Mouse (Mus musculus): ENCODE data around the gene Rapgef4. TPM values are rescaled to one million over a fixed set of nuclear protein-coding genes. Genes with fewer than 3 reads are reported as not detected.

The Rapgef4 gene
- total and polyA plus RNA-seq, 3 experiments: 0.33 TPM; not detected in 2

DNA sequence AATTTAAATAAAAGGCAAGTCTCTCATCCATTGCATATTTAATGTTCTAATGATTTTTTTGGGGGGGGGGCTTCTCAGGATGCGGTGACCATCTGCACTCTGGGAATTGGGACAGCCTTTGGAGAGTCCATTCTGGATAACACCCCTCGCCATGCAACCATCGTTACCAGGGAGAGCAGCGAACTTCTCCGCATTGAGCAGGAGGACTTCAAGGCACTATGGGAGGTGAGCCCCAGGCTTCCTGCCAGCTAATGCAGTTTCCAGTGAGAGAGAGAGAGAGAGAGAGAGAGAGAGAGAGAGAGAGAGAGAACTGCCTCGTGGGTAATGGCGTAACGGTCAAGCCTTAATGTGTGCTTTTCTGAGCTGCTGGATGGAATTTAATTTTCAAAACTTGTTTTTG lies 64.0 kb downstream of the Rapgef4 start:
- no peaks in the 10 kb centered on the region for H3K4me1 ChIP-seq (ENCODE audit: insufficient read depth, low read depth, low read length)
- no peak for ATAC-seq (ENCODE audit: extremely low read depth, insufficient number of reproducible peaks, low FRiP score, poor library complexity, severe bottlenecking)
- no peaks in the 10 kb centered on the region for H3K9me3 ChIP-seq (replicated peaks)
- no peaks in the 10 kb centered on the region for H3K36me3 ChIP-seq (replicated peaks)
- TF ChIP-seq GATA1 (IDR thresholded peaks at IDR 0.05; ENCODE audit: borderline replicate concordance, low read length) (no peak), POLR2AphosphoS5 (IDR thresholded peaks at IDR 0.05; ENCODE audit: insufficient replicate concordance, low read depth, low read length) (no peak), GATA2 (IDR thresholded peaks at IDR 0.05; ENCODE audit: borderline replicate concordance, low read depth, low read length) (no peak), TAL1 (conservative IDR thresholded peaks at IDR 0.05; ENCODE audit: low read depth, low read length) (no peak), CTCF (IDR thresholded peaks at IDR 0.05; ENCODE audit: low read depth, low read length) (no peak)
- no peaks in the 10 kb centered on the region for H3K27me3 ChIP-seq (ENCODE audit: insufficient read depth, low read length)
- no peak overlapping the region for H3K4me3 ChIP-seq (ENCODE audit: low read depth, low read length)
- DNase-seq (ENCODE audit: low spot score): no peak

DNA sequence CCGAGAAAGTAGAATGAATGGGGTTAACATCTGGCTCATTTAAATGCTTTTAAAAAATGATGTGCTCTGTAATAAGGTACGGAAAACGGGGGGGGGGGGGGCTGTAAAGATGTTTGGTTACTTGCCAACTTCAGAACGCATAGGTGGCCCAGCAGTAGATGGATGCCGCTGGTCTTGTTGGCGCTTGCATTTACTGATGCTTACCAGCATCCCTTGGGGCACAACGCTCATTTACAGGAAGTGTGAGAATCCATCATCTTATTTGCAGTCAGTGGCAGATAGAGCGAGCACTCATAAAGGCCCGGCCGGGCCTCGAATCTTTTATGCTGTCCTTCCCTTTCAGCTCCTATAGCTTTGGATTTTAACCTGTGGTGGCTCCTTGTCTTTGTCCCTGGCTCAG lies 64.6 kb downstream of the Rapgef4 start:
- no peaks in the 10 kb centered on the region for H3K36me3 ChIP-seq (replicated peaks)
- TF ChIP-seq CTCF (IDR thresholded peaks at IDR 0.05; ENCODE audit: low read depth, low read length) (no peak), GATA1 (IDR thresholded peaks at IDR 0.05; ENCODE audit: borderline replicate concordance, low read length) (no peak)
- no peak overlapping the region for H3K4me3 ChIP-seq (ENCODE audit: low read depth, low read length)
- H3K4me1 ChIP-seq (ENCODE audit: insufficient read depth, low read depth, low read length): no peaks in the 10 kb centered on the region
- DNase-seq (ENCODE audit: low spot score): no peak
- no peak for ATAC-seq (ENCODE audit: extremely low read depth, insufficient number of reproducible peaks, low FRiP score, poor library complexity, severe bottlenecking)
- H3K9me3 ChIP-seq (replicated peaks): no peaks in the 10 kb centered on the region
- H3K27me3 ChIP-seq (ENCODE audit: insufficient read depth, low read length): no peaks in the 10 kb centered on the region

DNA sequence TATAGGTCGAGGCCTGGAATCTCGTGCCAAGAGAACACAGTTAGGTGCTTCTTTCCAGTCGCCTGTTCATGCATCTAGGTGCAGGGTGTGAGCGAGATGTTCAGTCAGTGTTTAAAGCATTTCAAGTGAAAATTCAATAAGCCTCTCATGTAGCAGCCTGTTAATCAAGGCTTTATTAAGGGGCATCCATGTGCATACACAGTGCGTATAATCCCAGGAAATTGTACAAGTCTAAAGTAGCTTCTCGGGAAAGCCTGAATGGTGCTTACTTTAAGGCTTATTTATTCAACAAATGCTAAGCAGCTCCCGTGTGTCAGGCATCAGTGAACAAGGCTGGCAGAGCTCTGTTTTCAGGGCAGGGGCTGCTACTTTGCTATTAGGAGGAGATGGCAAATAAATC lies 69.4 kb downstream of the Rapgef4 start:
- ATAC-seq (ENCODE audit: extremely low read depth, insufficient number of reproducible peaks, low FRiP score, poor library complexity, severe bottlenecking) (no peak), DNase-seq (ENCODE audit: low spot score) (no peak)
- Histone ChIP-seq H3K9me3 (replicated peaks) (no peaks in the 10 kb centered on the region), H3K27me3 (ENCODE audit: insufficient read depth, low read length) (peaks cover 4% of the 10 kb centered on the region; the same call in 1 of the 2 replicates), H3K4me1 (ENCODE audit: insufficient read depth, low read depth, low read length) (no peaks in the 10 kb centered on the region), H3K36me3 (replicated peaks) (no peaks in the 10 kb centered on the region), H3K4me3 (ENCODE audit: low read depth, low read length) (no peak overlapping the region)
- no peak for TF ChIP-seq CTCF (IDR thresholded peaks at IDR 0.05; ENCODE audit: low read depth, low read length)

DNA sequence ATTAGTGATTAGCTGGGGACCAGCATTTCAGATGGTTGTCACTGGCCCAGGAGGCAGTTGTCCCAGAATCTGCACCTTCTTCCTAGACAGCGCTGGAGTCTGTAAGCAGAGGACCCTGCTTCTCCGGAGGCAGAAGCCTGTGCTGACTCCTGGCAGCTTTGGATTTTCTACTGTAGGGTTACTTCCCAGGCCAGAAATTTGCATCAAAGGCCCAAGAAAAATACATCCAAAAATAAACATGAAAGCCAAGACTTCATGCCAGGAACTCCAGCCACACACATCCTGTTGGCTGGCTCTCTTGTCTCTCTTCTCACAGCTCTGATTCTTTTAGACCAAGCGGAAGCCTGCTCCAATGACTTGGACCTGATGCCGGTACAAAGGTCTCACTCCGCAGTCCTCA lies 73.2 kb downstream of the Rapgef4 start:
- Histone ChIP-seq H3K4me1 (ENCODE audit: insufficient read depth, low read depth, low read length) (no peaks in the 10 kb centered on the region), H3K9me3 (replicated peaks) (no peaks in the 10 kb centered on the region), H3K36me3 (replicated peaks) (no peaks in the 10 kb centered on the region), H3K27me3 (ENCODE audit: insufficient read depth, low read length) (peaks cover 4% of the 10 kb centered on the region), H3K4me3 (ENCODE audit: low read depth, low read length) (no peak overlapping the region)
- ATAC-seq (ENCODE audit: extremely low read depth, insufficient number of reproducible peaks, low FRiP score, poor library complexity, severe bottlenecking): no peak
- no peak for TF ChIP-seq CTCF (IDR thresholded peaks at IDR 0.05; ENCODE audit: low read depth, low read length)
- no peak for TF ChIP-seq GATA2 (IDR thresholded peaks at IDR 0.05; ENCODE audit: borderline replicate concordance, low read depth, low read length)
- no peak for TF ChIP-seq POLR2AphosphoS5 (IDR thresholded peaks at IDR 0.05; ENCODE audit: insufficient replicate concordance, low read depth, low read length)
- TF ChIP-seq GATA1 (IDR thresholded peaks at IDR 0.05; ENCODE audit: borderline replicate concordance, low read length): no peak
- TF ChIP-seq TAL1 (conservative IDR thresholded peaks at IDR 0.05; ENCODE audit: low read depth, low read length): no peak
- DNase-seq (ENCODE audit: low spot score): no peak

DNA sequence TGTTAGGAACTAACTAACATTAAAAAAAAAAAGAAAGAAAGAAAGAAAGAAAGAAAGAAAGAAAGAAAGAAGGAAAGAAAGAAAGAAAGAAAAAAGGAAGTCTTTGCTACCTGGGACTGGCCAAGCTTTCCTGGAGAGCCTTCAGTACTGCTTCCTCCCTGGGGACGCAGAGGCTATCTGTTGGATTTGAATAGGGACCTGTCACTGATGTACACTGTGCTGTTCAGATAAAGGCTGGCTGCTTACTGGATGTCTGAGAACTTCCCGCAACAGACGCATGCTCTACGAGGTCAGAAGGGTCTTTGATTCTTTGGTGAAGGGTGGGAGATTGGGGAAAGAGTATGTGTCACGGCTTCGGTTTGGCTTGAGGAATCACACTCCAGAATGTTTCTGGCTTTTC lies 73.7 kb downstream of the Rapgef4 start:
- no peak overlapping the region for H3K4me3 ChIP-seq (ENCODE audit: low read depth, low read length)
- H3K4me1 ChIP-seq (ENCODE audit: insufficient read depth, low read depth, low read length): no peaks in the 10 kb centered on the region
- TF ChIP-seq GATA1 (IDR thresholded peaks at IDR 0.05; ENCODE audit: borderline replicate concordance, low read length) (no peak), CTCF (IDR thresholded peaks at IDR 0.05; ENCODE audit: low read depth, low read length) (no peak), TAL1 (conservative IDR thresholded peaks at IDR 0.05; ENCODE audit: low read depth, low read length) (no peak), POLR2AphosphoS5 (IDR thresholded peaks at IDR 0.05; ENCODE audit: insufficient replicate concordance, low read depth, low read length) (no peak)
- no peaks in the 10 kb centered on the region for H3K36me3 ChIP-seq (replicated peaks)
- DNase-seq (ENCODE audit: low spot score) (no peak), ATAC-seq (ENCODE audit: extremely low read depth, insufficient number of reproducible peaks, low FRiP score, poor library complexity, severe bottlenecking) (no peak)
- H3K27me3 ChIP-seq (ENCODE audit: insufficient read depth, low read length): peaks cover 4% of the 10 kb centered on the region
- H3K9me3 ChIP-seq (replicated peaks): no peaks in the 10 kb centered on the region

DNA sequence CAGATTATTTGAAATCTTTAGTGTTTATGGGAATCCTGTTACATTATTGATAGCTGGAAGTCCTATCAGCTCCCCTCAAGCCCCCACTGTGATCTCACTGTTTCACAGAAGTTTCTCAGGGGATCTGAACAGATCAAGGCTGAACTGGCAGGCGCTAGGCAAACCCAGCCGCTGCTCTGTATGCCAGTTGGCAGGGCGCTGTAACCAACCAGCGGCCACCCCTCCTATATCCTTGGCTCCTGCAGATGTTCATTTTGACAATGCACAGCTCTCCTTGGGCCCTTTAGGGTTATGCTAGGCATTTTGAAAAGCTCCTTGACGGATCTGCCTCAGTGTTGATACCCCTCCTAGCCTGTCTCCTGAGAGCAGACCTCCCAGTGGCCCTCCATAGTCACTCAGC lies 74.4 kb downstream of the Rapgef4 start:
- Histone ChIP-seq H3K4me1 (ENCODE audit: insufficient read depth, low read depth, low read length) (no peaks in the 10 kb centered on the region), H3K4me3 (ENCODE audit: low read depth, low read length) (no peak overlapping the region), H3K27me3 (ENCODE audit: insufficient read depth, low read length) (peaks cover 4% of the 10 kb centered on the region), H3K9me3 (replicated peaks) (no peaks in the 10 kb centered on the region), H3K36me3 (replicated peaks) (no peaks in the 10 kb centered on the region)
- ATAC-seq (ENCODE audit: extremely low read depth, insufficient number of reproducible peaks, low FRiP score, poor library complexity, severe bottlenecking) (no peak), DNase-seq (ENCODE audit: low spot score) (no peak)
- TF ChIP-seq CTCF (IDR thresholded peaks at IDR 0.05; ENCODE audit: low read depth, low read length): no peak
- TF ChIP-seq POLR2AphosphoS5 (IDR thresholded peaks at IDR 0.05; ENCODE audit: insufficient replicate concordance, low read depth, low read length): no peak
- TF ChIP-seq GATA2 (IDR thresholded peaks at IDR 0.05; ENCODE audit: borderline replicate concordance, low read depth, low read length): no peak
- TF ChIP-seq GATA1 (IDR thresholded peaks at IDR 0.05; ENCODE audit: borderline replicate concordance, low read length): no peak
- TF ChIP-seq TAL1 (conservative IDR thresholded peaks at IDR 0.05; ENCODE audit: low read depth, low read length): no peak

DNA sequence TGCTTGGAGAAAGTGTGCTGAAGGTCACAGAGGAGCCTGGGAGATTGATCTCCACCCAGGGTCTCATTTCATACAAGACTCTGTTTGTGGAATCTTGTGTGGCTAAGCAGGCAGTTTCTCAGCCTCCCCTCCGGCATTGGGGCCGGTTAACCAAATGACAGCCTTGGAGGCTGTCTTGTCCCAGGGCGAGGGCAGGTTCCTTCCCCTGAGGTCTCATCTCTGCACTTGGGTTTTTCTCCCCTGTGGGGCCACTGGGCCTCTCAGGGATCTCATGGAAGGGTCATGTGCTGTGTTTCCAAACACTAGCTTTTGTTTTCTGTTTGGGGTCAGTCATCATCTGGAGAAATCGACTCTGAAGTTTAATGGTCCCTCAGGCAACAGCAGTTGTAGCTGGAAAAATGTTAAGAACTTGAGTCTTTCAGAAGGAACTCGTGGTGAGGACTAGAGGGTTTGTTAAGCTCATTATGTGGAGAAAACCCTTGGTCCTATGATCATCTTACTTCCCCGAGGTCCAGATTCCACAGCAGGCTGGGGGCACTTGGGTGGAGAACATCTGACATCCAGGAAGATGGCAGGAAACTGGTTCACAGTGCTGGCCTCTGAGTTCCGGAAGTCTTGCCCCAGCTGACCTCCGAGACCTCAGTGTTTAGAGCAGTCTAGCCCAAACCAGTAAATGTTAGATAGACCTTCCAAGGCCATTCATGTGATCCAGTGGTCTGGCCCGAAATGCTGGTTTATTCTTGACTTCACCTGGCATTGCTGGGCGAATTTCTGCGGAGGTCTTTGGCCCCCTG lies 75.2 kb downstream of the Rapgef4 start:
- DNase-seq (ENCODE audit: low spot score) (no peak), ATAC-seq (ENCODE audit: extremely low read depth, insufficient number of reproducible peaks, low FRiP score, poor library complexity, severe bottlenecking) (no peak)
- no peaks in the 10 kb centered on the region for H3K4me1 ChIP-seq (ENCODE audit: insufficient read depth, low read depth, low read length)
- no peaks in the 10 kb centered on the region for H3K36me3 ChIP-seq (replicated peaks)
- no peaks in the 10 kb centered on the region for H3K9me3 ChIP-seq (replicated peaks)
- no peak overlapping the region for H3K4me3 ChIP-seq (ENCODE audit: low read depth, low read length)
- H3K27me3 ChIP-seq (ENCODE audit: insufficient read depth, low read length): peaks cover 4% of the 10 kb centered on the region
- TF ChIP-seq CTCF (IDR thresholded peaks at IDR 0.05; ENCODE audit: low read depth, low read length) (no peak), TAL1 (conservative IDR thresholded peaks at IDR 0.05; ENCODE audit: low read depth, low read length) (no peak), POLR2AphosphoS5 (IDR thresholded peaks at IDR 0.05; ENCODE audit: insufficient replicate concordance, low read depth, low read length) (no peak), GATA1 (IDR thresholded peaks at IDR 0.05; ENCODE audit: borderline replicate concordance, low read length) (no peak), GATA2 (IDR thresholded peaks at IDR 0.05; ENCODE audit: borderline replicate concordance, low read depth, low read length) (no peak)
